In genomic region chr4:117389264-117390054, GRCm38 (mm10) we compare ENCODE assay signal across 12 mouse cellular contexts.
DNase-seq lines count a peak whose midpoint lies in the region; ATAC-seq and TF ChIP-seq lines count a peak whose summit lies in the region.
"Had no signal": no experiment of that assay in that cellular context is flagged by ENCODE, and none has a peak within 500 bp of the region (broad histone marks: within the 10 kb centered on the region; RNA-seq: fewer than 3 reads in every experiment).

No protein-coding gene starts in this region.

- intact Hi-C loops in heart, postnatal 10 days (cut with DNase I), result no loop called here

- ATAC-seq in lung, embryonic 14.5 days (ENCODE audit: insufficient read depth), result no peak
- peak; percentile 64; the same call in 1 of the 2 replicates for ATAC-seq in embryonic facial prominence, embryonic 13.5 days (ENCODE audit: insufficient number of reproducible peaks, insufficient read depth, low FRiP score, low TSS enrichment, low read depth)

- no peak overlapping the region for H3K4me3 ChIP-seq in heart, embryonic 10.5 days
- no peak overlapping the region for H3K4me3 ChIP-seq in lung, embryonic 14.5 days (ENCODE audit: low read depth, low read length)
- no peak overlapping the region for H3K4me3 ChIP-seq in embryonic facial prominence, embryonic 13.5 days
- H3K4me3 ChIP-seq: erythroblast, embryonic 14.5 days; midbrain, embryonic 12.5 days; neural tube, embryonic 13.5 days had no signal

- peak; percentile 12 to 36 for DNase-seq in heart, postnatal 10 days
- no peak for DNase-seq in heart, embryonic 10.5 days (ENCODE audit: low spot score)
- DNase-seq in lung, embryonic 14.5 days, result peak; percentile 62
- no peak for DNase-seq in lung, postnatal 14 days
- peak; percentile 70 for DNase-seq in ZHBTc4 (ENCODE audit: low read depth, low spot score)
- no peak for DNase-seq in gastrocnemius, adult 8-10 months (ENCODE audit: low spot score in 2 of 2)
- DNase-seq: kidney, adult 11 months had no signal

- no peak overlapping the region for H3K4me2 ChIP-seq in lung, embryonic 14.5 days
- H3K4me2 ChIP-seq in embryonic facial prominence, embryonic 13.5 days, result no peak overlapping the region
- H3K4me2 ChIP-seq: midbrain, embryonic 12.5 days; neural tube, embryonic 13.5 days had no signal

- H3K27ac ChIP-seq in heart, embryonic 10.5 days, result no peak overlapping the region
- no peak overlapping the region for H3K27ac ChIP-seq in lung, embryonic 14.5 days (ENCODE audit: low read depth)
- no peak overlapping the region for H3K27ac ChIP-seq in embryonic facial prominence, embryonic 13.5 days
- H3K27ac ChIP-seq: midbrain, embryonic 12.5 days; neural tube, embryonic 13.5 days had no signal

- H3K9me3 ChIP-seq in heart, embryonic 10.5 days, result no peaks in the 10 kb centered on the region
- H3K9me3 ChIP-seq in lung, embryonic 14.5 days (ENCODE audit: low read depth, low read length), result no peaks in the 10 kb centered on the region
- no peaks in the 10 kb centered on the region for H3K9me3 ChIP-seq in embryonic facial prominence, embryonic 13.5 days
- H3K9me3 ChIP-seq: G1E; midbrain, embryonic 12.5 days; neural tube, embryonic 13.5 days had no signal

- H3K9ac ChIP-seq in lung, embryonic 14.5 days, result no peak overlapping the region
- H3K9ac ChIP-seq in embryonic facial prominence, embryonic 13.5 days, result no peak overlapping the region
- H3K9ac ChIP-seq: midbrain, embryonic 12.5 days; neural tube, embryonic 13.5 days had no signal

- peak; percentile 48 for TF ChIP-seq CTCF in lung, embryonic 14.5 days (IDR thresholded peaks at IDR 0.05; ENCODE audit: low read depth)

- WGBS in heart, embryonic 10.5 days, result 63% methylated on average over 14 of the region's 14 CpGs
- 72% methylated on average over 14 of the region's 14 CpGs for WGBS in lung, embryonic 14.5 days
- WGBS in embryonic facial prominence, embryonic 13.5 days, result 82% methylated on average over 14 of the region's 14 CpGs

- H3K27me3 ChIP-seq in heart, embryonic 10.5 days (ENCODE audit: insufficient read depth, poor library complexity, severe bottlenecking), result peaks cover 9% of the 10 kb centered on the region; the same call in 1 of the 2 replicates
- H3K27me3 ChIP-seq in lung, embryonic 14.5 days (ENCODE audit: insufficient read depth, low read length), result no peaks in the 10 kb centered on the region
- H3K27me3 ChIP-seq in embryonic facial prominence, embryonic 13.5 days, result peaks cover 38% of the 10 kb centered on the region

- peaks cover 35% of the 10 kb centered on the region for H3K4me1 ChIP-seq in heart, embryonic 10.5 days
- H3K4me1 ChIP-seq in lung, embryonic 14.5 days (ENCODE audit: insufficient read depth), result peaks cover 11% of the 10 kb centered on the region; the same call in 1 of the 2 replicates
- H3K4me1 ChIP-seq in embryonic facial prominence, embryonic 13.5 days, result peaks cover 23% of the 10 kb centered on the region

- no peaks in the 10 kb centered on the region for H3K36me3 ChIP-seq in heart, embryonic 10.5 days
- H3K36me3 ChIP-seq in lung, embryonic 14.5 days (ENCODE audit: insufficient read depth), result no peaks in the 10 kb centered on the region
- no peaks in the 10 kb centered on the region for H3K36me3 ChIP-seq in embryonic facial prominence, embryonic 13.5 days
- H3K36me3 ChIP-seq: G1E; midbrain, embryonic 12.5 days; neural tube, embryonic 13.5 days had no signal

Comparison
In these comparisons a context has a peak if more than half of its experiments do, and no peak if none do; other contexts are left out.
1. DNase-seq: peak in heart, postnatal 10 days (2 of 2), lung, embryonic 14.5 days (single experiment) and ZHBTc4 (single experiment); none in heart, embryonic 10.5 days (single experiment), lung, postnatal 14 days (single experiment) and gastrocnemius, adult 8-10 months (0 of 2).